Mouse (Mus musculus) spleen, adult 2 months (tissue): ENCODE measurements around the gene Xpnpep1.

Experiments
- CTCF ChIP-seq: fragments of 200-500 bp; IDR thresholded peaks from 2 replicates; pipeline ENCODE4 v1.5.1; 2011; ENCODE audit warnings: mild to moderate bottlenecking, inconsistent platforms; ENCODE audit not compliant: insufficient read depth, insufficient read length, insufficient replicate concordance; ENCODE audit errors: extremely low read depth
- POLR2A ChIP-seq: fragments of 200-500 bp; IDR thresholded peaks from 2 replicates; pipeline ENCODE4 v1.6.1; 2011; ENCODE audit warnings: low read depth, low read length, inconsistent platforms

DNA sequence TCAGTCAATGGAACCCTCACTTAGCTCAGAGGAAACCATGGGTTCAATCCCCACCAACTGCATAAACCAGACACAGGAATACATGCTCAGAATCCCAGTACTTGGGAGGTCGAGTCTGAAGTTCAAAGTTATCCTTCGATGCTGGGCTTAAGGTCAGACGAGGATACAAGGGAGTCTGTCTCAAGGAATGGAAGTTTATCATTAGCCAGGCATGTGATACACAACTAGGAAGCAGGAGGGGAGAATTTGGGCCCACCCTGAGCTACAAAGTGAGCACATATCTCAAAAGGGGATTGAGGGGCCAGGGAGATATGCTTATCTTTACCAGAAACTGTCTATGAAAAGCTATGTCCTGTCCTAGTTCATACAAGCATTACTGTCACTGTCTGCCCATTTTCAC, 7.4 kb downstream of the Xpnpep1 start:
- no peak for TF ChIP-seq POLR2A
- TF ChIP-seq CTCF: no peak
